Mouse (Mus musculus): ENCODE measurements around the gene Mras.

Gene Mras

GRCm38 (mm10) chr9:99437031-99437764 is at the start of gene Mras:
Gene Mras (minus strand): TSS chr9:99437381.
- in situ Hi-C loops (cut with MseI, MboI): no loop called here

DNA sequence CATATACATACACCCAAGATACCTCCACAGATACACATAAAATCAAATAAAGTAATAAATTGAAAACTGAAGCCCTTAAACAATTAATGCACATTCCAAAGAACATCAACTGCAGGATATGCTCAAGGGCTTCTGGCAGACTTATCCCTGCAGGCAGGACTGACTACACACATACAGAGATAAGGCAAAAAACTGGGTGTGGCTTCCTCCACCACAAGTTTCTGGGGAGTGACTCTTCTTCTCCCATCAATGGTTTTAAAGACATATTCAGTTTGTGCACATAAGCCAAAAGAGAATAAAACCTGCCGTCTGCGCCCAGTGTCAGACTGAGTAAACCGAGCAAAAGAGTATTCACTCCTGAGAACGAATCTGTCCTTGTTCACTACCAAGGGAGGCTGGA is 48.0 kb upstream of the Mras start:
- in situ Hi-C loops (cut with MseI, MboI): no loop called here

GRCm38 (mm10) chr9:99484632-99485031 is 47.5 kb upstream of the Mras start:
- in situ Hi-C loops (cut with MseI, MboI): no loop called here

GRCm38 (mm10) chr9:99483191-99483590 is 46.0 kb upstream of the Mras start:
- in situ Hi-C loops (cut with MseI, MboI): no loop called here

- in situ Hi-C loops (cut with MseI, MboI): no loop called here
Observed at GRCm38 (mm10) chr9:99480764-99481163, 43.6 kb upstream of the Mras start.

DNA sequence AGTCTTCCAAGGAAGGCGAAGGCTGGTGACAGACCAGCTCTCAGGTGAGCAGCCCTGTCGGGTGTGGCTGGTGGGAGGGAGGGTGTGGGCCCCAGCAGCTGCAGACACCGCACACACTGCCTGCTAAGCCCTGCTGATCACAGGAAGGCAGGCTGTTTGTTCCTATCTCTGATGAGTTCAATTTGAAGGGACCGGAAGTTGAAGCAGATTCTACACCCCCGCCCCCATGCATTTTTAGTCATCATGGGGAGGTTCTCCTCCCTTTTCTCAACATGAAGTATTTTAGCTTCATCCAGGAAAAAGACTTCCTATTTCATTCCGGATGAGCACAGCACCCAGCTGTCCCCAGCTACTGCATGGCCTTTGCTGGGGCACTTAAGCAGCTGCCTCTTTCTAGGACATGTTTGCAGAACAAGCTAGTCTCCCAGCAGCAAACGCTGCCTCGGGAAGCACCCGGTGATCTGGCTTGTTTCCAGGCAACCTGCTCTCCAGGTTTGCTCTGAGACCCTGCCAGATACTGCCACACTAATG is 42.1 kb upstream of the Mras start:
- in situ Hi-C loops (cut with MseI, MboI): no loop called here

- in situ Hi-C loops (cut with MseI, MboI): no loop called here
Observed at GRCm38 (mm10) chr9:99471334-99471733, 34.2 kb upstream of the Mras start.

DNA sequence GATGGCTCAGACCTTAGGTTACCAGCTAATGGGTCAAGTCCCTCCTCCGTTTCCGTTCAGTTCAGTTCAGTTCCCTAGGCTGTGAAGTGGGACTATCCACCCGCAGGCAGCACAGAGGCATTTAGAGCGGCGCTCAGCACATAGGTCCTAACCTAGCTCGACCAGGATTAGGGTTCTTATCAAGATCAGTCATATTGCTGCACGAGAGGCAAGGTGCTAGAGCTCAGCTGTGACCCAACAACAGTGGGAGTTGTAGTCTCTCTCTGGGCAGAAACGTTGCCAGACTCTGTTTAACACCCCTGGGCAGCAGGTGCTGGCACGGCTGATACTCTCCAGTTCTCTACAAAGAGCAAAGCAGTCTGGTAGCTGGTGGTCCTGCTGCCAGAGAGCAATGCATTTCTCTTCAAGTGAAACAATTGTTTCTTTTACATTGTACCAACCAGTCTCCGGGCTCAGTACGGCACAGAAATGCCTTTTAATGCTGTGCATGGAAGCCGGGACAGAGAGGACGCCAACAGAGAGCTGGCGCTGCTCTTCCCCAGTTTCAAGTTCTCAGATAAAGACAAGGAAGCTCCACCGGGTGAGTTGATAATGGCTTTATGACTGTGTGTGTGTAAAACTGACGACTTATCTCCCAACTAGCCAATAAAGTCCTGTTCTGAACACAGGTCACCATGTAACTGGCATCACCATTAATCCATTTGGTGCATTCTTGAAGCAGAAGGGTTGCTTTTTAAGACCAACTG is 33.3 kb upstream of the Mras start:
- in situ Hi-C loops (cut with MseI, MboI): no loop called here

GRCm38 (mm10) chr9:99469681-99470273 is 32.6 kb upstream of the Mras start:
- in situ Hi-C loops (cut with MseI, MboI): no loop called here

GRCm38 (mm10) chr9:99468572-99468971 is 31.4 kb upstream of the Mras start:
- in situ Hi-C loops (cut with MseI, MboI): no loop called here

- in situ Hi-C loops (cut with MseI, MboI): no loop called here
Observed at GRCm38 (mm10) chr9:99464876-99465275, 27.7 kb upstream of the Mras start.

- in situ Hi-C loops (cut with MseI, MboI): no loop called here
Observed at GRCm38 (mm10) chr9:99459730-99460129, 22.5 kb upstream of the Mras start.

DNA sequence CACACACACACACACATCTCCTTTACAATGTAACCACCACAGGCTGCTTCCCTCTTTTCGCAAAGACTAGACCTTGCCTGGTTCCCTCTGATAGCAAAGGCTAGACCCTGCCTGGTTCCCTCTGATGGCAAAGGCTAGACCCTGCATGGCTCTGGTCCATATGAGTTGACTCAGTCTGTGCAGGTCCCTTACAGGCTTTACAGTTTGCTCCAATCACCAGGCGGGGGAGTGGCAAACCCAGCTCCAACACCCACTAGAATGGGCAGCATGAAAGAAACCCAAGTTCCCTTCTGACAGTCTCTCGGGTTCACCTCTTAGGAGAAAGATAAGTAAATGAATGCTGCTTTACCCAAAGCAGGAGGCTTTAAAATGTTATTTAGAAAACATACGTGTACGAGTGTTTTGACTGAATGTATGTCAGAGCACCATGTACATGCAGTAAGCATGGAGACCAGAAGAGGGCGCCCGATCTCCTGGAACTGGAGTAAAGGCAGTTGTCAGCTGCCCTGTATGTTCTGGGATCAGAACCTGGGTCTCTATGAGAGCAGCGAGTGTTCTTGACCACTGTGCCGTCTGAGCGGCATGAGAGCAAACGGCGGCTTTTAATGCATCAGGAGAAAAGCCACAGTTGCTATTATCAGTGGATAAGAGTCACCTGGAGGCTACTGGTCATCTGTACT is 21.5 kb upstream of the Mras start:
- in situ Hi-C loops (cut with MseI, MboI): no loop called here

GRCm38 (mm10) chr9:99454211-99454610 is 17.0 kb upstream of the Mras start:
- in situ Hi-C loops (cut with MseI, MboI): no loop called here

DNA sequence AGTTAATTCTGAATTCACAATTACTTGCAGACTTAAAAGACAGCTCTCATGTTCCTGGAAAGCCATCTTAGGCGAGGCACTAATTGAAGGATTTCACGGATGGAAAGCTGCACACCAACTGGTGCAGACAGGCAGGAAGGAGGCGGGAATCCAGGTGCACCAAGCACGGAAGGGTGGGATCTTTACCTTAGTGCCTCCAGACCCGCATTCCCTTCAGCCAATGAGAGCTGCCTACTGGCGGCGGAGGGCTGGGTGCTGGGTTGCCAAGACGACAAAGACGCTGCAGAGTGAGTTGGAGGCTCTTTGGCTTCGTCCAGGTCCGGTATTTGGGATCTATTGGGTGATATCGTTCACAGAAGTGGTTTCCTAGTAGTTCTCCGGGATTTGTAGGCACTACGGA is 14.0 kb upstream of the Mras start, which contains the start of gene Nme9:
Nme9 (plus strand) TSS at position 315 of the 400 bp plus-strand sequence.
- in situ Hi-C loops (cut with MseI, MboI): no loop called here

GRCm38 (mm10) chr9:99449886-99450647 is 12.9 kb upstream of the Mras start:
- in situ Hi-C loops (cut with MseI, MboI): no loop called here

DNA sequence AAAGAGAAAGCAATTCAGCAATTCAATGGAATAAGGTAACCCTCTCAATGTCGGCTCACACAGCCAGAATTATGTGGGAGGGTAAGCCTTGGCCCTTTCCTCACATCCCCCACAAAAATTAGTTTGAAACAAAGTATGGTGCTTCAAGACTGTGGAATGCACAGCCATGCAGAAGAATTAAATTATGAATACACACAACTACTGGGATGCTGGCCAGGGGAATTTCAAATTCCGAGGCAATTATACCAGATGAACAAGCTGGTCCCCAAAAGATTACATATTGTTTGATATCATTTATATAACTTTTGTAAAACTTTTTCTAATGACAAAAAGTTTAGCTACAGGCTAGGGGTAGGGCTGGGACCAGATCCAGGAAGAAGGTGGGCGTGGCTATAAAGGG is 10.1 kb upstream of the Mras start:
- in situ Hi-C loops (cut with MseI, MboI): no loop called here

DNA sequence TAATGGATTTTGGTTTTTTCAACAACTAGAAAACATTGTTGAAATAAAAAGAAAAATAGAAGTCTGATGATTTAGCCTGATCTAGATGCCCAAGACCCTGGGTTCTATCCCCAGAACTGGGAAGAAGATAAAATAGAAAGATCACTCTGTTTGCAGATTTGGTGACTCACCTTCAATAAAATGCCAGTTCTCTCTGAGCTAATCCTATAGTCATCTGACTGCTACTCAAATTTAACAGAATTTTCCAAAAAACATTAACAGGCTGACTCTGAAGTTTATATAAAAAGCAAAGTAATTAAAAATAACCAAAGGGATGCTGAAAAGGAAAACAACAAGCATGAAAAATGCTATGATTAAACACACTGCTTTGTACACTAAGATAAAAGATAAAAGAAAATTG is 9.1 kb upstream of the Mras start:
- in situ Hi-C loops (cut with MseI, MboI): no loop called here

GRCm38 (mm10) chr9:99444590-99445178 is 7.5 kb upstream of the Mras start:
- in situ Hi-C loops (cut with MseI, MboI): no loop called here

DNA sequence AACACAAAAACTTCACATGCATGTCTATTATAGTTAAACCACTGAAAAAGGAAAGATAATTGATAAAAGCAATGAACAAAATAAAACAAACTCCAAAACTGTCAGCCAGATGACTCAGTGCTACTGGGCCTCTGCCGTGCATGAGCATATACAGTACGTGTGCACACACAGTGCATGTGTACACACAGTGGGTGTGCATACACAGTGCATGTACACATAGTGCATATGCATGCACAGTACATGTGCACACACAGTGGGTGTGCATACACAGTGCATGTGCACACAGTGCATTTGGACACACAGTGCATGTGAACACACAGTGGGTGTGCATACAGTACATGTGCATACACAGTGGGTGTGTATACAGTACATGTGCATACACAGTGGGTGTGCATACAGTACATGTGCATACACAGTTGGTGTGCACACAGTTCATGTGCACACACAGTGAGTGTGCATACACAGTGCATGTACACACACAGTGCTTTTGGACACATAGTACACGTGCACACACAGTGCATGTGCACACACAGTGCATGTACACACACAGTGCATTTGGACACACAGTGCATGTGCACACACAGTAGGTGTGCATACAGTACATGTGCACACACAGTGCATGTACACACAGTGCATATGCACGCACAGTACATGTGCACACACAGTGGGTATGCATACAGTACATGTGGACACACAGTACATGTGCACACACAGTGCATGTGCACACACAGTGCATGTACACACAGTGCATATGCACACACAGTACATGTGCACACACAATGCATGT is 4.7 kb upstream of the Mras start:
- in situ Hi-C loops (cut with MseI, MboI): no loop called here

Data from mouse trophoblast stem cell (cell line).